Mouse (Mus musculus) kidney, adult 2 months (tissue): ENCODE data around the gene Il31ra.

Source experiments
- CTCF ChIP-seq: fragments of 200-500 bp; conservative IDR thresholded peaks from 2 replicates; pipeline ENCODE4 v1.5.1; 2011; ENCODE audit warnings: low read depth, mild to moderate bottlenecking, control low read depth, low read length, moderate library complexity, mixed read lengths; ENCODE audit not compliant: insufficient read depth, insufficient read length
- POLR2A ChIP-seq: fragments of 200-500 bp; IDR thresholded peaks from one replicate; pipeline ENCODE4 v1.6.1; 2011; ENCODE audit warnings: low read depth, low read length, control low read depth

DNA sequence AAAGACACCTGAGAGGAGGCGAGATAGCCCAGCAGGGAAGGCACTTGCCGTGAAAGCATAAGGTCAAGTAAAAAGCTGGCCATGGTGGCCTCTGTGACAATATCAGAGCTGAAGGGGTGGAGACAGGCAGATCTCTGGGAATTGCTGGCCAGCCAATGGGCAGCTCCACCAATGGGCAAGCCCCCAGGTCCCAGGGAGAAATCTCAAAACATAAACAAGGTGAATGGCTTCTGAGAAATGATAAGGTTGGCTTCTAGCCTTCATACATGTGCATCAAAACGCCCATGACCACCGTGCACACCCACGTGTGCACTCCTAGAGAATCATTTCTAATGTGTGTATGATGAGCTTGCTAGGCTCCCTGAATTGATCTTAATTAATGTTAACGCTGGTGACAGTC lies 61.9 kb downstream of the Il31ra start:
- TF ChIP-seq CTCF (no peak), POLR2A (no peak)
